Mouse (Mus musculus) erythroblast, embryonic 14.5 days (primary cell): ENCODE data around the gene Dcaf5.

ENCODE experiments used
- GATA1 ChIP-seq: IDR thresholded peaks from 2 replicates; pipeline ENCODE4 v1.6.1; 2012; ENCODE audit warnings: low read length, inconsistent platforms, mixed read lengths
- TAL1 ChIP-seq: IDR thresholded peaks from 3 replicates; pipeline ENCODE4 v1.6.1; 2012; ENCODE audit warnings: low read length, inconsistent platforms, mixed read lengths

DNA sequence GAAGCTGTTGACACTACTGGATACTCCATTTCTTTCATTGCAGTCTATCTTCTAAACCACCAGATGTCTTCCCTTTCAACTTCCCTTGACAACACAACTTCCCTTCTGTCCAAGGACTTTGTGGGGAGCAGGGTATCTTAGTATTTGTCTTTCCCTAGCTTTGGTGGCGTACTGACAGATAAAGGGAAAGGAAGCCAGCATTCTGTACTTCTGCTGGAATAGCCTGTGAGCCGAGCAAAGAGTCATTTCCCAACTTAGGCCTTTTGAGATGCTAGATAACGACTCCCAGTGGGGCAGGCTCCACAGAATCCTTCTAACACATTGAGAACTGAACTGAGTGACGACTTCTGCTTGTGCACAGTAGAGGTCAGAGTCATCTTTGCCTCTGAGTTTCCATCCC is 102.2 kb downstream of the Dcaf5 start:
- TF ChIP-seq GATA1 (no peak), TAL1 (no peak)
